Mouse (Mus musculus) stomach, postnatal 0 days (tissue): ENCODE data around the gene Knop1. TPM values are rescaled to one million over a fixed set of nuclear protein-coding genes. Genes with fewer than 3 reads are reported as not detected.

Experiments
- ATAC-seq: fragments of 200-750 bp; cut with Nextera tagmentation; 2 replicates; pipeline ENCODE4 v1.8.0; 2017; ENCODE audit not compliant: low FRiP score, low TSS enrichment
- DNase-seq: peaks from one replicate; pipeline ENCODE4 v3.0.0-alpha.2; 2016; ENCODE audit warnings: low spot score
- H3K27ac ChIP-seq: fragments of 300-500 bp; sonication (generic); replicated peaks from 2 replicates; pipeline ENCODE4 v1.5.1; 2014; ENCODE audit warnings: mild to moderate bottlenecking, control low read depth
- H3K27me3 ChIP-seq: fragments of 300-500 bp; sonication (generic); 2 replicates; pipeline ENCODE4 v1.6.1; 2014; ENCODE audit warnings: low read length; ENCODE audit not compliant: control insufficient read depth, insufficient read depth
- H3K36me3 ChIP-seq: fragments of 300-500 bp; sonication (generic); 2 replicates; pipeline ENCODE4 v1.6.1; 2014; ENCODE audit warnings: low read length, mixed read lengths; ENCODE audit not compliant: control insufficient read depth, insufficient read depth
- H3K4me1 ChIP-seq: fragments of 300-500 bp; sonication (generic); replicated peaks from 2 replicates; pipeline ENCODE4 v1.6.1; 2014; ENCODE audit warnings: antibody characterized with exemption; ENCODE audit not compliant: control insufficient read depth, insufficient read depth
- H3K4me2 ChIP-seq: fragments of 300-500 bp; sonication (generic); replicated peaks from 2 replicates; pipeline ENCODE4 v1.6.1; 2014; ENCODE audit warnings: low read depth, mild to moderate bottlenecking, control low read depth, moderate library complexity
- H3K4me3 ChIP-seq: fragments of 300-500 bp; sonication (generic); 2 replicates; pipeline ENCODE4 v1.5.1; 2014; ENCODE audit warnings: low read depth, low read length, control low read depth
- H3K9ac ChIP-seq: fragments of 300-500 bp; sonication (generic); 2 replicates; pipeline ENCODE4 v1.6.1; 2014; ENCODE audit warnings: mild to moderate bottlenecking, low read length, control low read depth, mixed read lengths
- H3K9me3 ChIP-seq: fragments of 300-500 bp; sonication (generic); 2 replicates; pipeline ENCODE4 v1.6.1; 2016; ENCODE audit warnings: low read length; ENCODE audit not compliant: control insufficient read depth
- CTCF ChIP-seq: IDR thresholded peaks from 2 replicates; pipeline ENCODE4 v1.5.1; 2016; ENCODE audit warnings: antibody characterized with exemption, low read depth, mild to moderate bottlenecking, moderate library complexity
- EP300 ChIP-seq: optimal IDR thresholded peaks from 2 replicates; pipeline ENCODE3; 2016; ENCODE audit warnings: antibody characterized with exemption
- WGBS: fragments of 180-500 bp; shearing (Covaris S2); extraction: QIAGEN DNeasy Blood & Tissue Kit; methylation state at CpG from one replicate; pipeline ENCODE4 v1.1.7; 2014; 5-methylcytosine and 5-hydroxymethylcytosine counted together
- polyA plus RNA-seq: library from polyadenylated mRNA; unstranded; fragments of >200 nt; fragmentation: Nextera tagmentation; extraction: Ambion mirVana; gene quantifications from 2 replicates; pipeline ENCODE4 v1.2.1, GENCODE M21; 2015

Knop1 gene
- polyA plus RNA-seq, 1 experiment from 2014 or later = 51.4 TPM

DNA sequence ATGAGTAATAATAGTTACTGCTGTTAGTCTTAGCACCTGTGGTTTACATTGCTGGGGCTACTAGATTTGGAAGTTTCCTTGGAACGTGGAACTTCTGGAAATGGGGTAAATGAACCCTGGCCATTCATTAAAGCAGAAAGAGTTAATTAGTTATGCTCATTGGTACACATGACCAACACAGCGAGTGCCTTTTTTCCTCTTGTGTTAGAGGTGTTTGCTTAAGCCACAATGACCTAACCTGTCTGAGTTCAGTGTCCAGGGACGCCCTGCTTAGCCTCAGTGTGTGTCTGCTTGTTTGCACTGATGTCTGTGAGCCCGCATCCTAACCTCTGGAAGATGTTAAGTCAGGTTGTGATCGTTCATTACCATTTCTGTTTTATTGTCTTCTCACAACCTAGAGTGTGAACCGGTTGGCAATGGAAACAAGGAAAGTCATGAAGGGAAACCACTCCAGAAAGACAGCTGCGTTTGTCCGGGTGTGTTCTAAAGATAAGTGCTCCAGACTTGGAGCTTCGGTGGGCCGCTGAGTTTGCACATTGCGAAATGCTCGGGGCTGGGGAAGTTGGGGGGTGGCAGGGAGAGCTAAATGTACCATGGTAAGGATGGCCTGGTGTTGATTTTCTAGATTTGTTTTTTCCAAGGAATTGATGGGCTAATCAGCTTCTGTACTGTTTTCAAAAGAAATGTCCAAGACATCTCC is 44.5 kb downstream of the Knop1 start:
- Histone ChIP-seq H3K9ac (no peak overlapping the region), H3K9me3 (no peaks in the 10 kb centered on the region), H3K27me3 (no peaks in the 10 kb centered on the region), H3K4me2 (no peak overlapping the region), H3K27ac (no peak overlapping the region), H3K4me3 (no peak overlapping the region), H3K4me1 (no peaks in the 10 kb centered on the region), H3K36me3 (peaks cover 11% of the 10 kb centered on the region)
- WGBS = 60% methylated on average over 12 of the region's 12 CpGs
- no peak for ATAC-seq
- TF ChIP-seq EP300 (no peak), CTCF (no peak)
- DNase-seq = no peak

DNA sequence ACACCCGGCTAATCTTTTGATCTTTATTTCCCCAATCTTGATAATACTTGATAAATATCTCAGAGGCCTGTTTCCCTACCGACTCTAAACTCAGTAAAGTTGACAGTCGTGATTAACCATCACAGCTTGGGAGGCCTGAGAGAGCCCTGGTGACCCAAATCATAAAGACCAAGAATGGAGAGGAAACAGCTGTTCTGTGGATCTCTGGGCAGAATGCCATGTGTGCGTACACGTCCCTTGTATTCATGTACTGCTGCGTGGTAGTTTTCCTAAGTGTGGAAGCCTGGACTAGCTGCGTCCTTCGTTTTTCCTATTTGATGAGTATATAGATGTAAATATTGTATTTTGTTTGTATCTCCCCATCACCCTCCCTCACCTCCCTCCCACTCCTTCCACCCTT is 48.2 kb downstream of the Knop1 start:
- H3K27ac ChIP-seq = no peak overlapping the region
- H3K4me3 ChIP-seq = no peak overlapping the region
- no peaks in the 10 kb centered on the region for H3K4me1 ChIP-seq
- no peaks in the 10 kb centered on the region for H3K9me3 ChIP-seq
- H3K36me3 ChIP-seq = no peaks in the 10 kb centered on the region
- ATAC-seq = no peak
- no peak overlapping the region for H3K4me2 ChIP-seq
- TF ChIP-seq CTCF (no peak), EP300 (no peak)
- no peak for DNase-seq
- no peak overlapping the region for H3K9ac ChIP-seq
- H3K27me3 ChIP-seq = no peaks in the 10 kb centered on the region
- 42% methylated on average over 8 of the region's 8 CpGs for WGBS

DNA sequence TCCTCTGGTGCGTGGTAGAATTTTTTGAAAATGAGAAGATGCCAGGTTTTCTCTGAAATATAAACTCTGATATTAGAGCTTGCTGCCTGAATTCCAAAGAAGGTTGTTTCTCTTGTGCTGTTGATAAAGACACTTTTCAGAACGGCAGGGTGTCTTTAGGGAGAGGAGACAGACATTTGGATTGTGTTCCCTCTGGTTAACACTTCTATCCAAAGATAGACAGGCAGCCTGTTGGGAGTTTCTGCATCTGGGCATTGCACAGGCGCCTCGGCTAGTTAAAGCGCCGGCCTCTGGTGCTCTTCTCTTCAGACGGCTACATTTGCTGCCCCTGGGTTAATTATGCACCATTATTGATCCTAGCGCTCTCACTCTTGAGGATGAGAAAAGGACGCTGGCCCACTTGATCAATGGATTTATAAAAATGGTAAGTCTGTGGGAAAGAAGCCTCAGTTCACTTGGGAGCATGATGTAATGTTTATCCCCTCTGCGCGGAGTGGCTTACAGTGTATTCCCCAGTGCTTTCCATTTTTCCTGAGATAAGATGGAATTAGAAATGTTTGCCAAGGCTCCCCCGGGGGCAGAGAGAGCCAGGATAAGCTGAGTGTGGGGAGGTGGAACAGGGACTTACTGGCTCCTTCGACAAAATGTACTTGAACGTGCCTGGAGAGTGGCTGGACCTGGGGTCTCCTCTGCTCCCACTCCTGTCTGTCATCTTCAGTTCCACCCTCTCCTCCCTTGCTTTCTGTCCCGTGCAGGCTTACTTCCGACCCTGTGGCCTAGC is 49.2 kb downstream of the Knop1 start:
- Histone ChIP-seq H3K4me1 (no peaks in the 10 kb centered on the region), H3K4me3 (no peak overlapping the region), H3K27ac (no peak overlapping the region), H3K9me3 (no peaks in the 10 kb centered on the region), H3K9ac (no peak overlapping the region), H3K36me3 (peaks cover 4% of the 10 kb centered on the region; the same call in 1 of the 2 replicates), H3K27me3 (no peaks in the 10 kb centered on the region), H3K4me2 (no peak overlapping the region)
- 48% methylated on average over 16 of the region's 16 CpGs for WGBS
- ATAC-seq (no peak), DNase-seq (no peak)
- TF ChIP-seq EP300 = no peak
- TF ChIP-seq CTCF = no peak

DNA sequence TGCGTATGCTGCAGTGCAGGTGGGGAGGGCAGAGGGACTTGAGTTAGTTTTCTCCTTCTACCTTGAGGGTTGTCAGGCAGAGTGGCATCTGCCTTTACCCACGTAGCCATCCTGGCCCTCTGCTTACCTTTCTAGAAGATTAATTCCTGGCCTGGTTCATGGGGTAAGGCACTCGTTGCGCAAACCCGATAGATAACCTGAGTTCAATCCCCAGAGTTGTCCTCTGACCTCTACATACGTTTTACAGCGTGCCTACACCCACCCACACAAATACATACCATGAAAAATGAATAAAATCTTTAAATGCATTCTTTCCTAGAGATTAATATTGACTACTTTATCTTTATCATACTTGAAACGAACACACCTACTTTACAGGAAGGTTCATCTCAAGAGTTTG is 52.6 kb downstream of the Knop1 start:
- H3K27ac ChIP-seq = no peak overlapping the region
- no peak overlapping the region for H3K4me2 ChIP-seq
- WGBS = 85% methylated on average over 8 of the region's 8 CpGs
- H3K4me3 ChIP-seq = no peak overlapping the region
- H3K4me1 ChIP-seq = no peaks in the 10 kb centered on the region
- H3K9me3 ChIP-seq = no peaks in the 10 kb centered on the region
- TF ChIP-seq EP300 = no peak
- TF ChIP-seq CTCF = no peak
- no peak overlapping the region for H3K9ac ChIP-seq
- H3K36me3 ChIP-seq = peaks cover 7% of the 10 kb centered on the region
- DNase-seq (no peak), ATAC-seq (no peak)
- no peaks in the 10 kb centered on the region for H3K27me3 ChIP-seq

DNA sequence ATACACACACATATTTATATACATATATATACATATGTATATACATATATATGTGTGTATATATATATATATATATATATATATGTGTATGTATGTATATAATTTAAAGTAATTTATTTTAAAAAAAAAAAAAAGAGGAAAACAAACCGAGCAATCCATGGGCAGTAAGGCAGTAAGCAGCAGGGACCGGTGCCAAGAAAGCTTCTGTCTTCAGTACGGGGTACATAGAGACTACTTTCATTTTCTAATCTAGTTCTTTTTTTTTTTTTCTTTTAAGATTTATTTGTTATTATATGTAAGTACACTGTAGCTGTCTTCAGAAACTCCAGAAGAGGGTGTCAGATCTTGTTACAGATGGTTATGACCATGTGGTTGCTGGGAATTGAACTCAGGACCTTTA is 54.3 kb downstream of the Knop1 start:
- Histone ChIP-seq H3K27me3 (no peaks in the 10 kb centered on the region), H3K4me2 (no peak overlapping the region), H3K9me3 (no peaks in the 10 kb centered on the region), H3K27ac (no peak overlapping the region), H3K4me1 (no peaks in the 10 kb centered on the region), H3K4me3 (no peak overlapping the region), H3K9ac (no peak overlapping the region), H3K36me3 (peaks cover 7% of the 10 kb centered on the region)
- ATAC-seq (no peak), DNase-seq (no peak)
- WGBS = 79% methylated on average over 3 of the region's 3 CpGs
- TF ChIP-seq EP300 (no peak), CTCF (no peak)
